Mouse (Mus musculus) heart, embryonic 16.5 days (tissue): ENCODE data around the gene Uckl1. TPM values are rescaled to one million over a fixed set of nuclear protein-coding genes. Genes with fewer than 3 reads are reported as not detected.

ENCODE experiments used
- ATAC-seq: fragments of 200-750 bp; cut with Nextera tagmentation; replicated peaks from 2 replicates; pipeline ENCODE4 v1.8.0; 2017; ENCODE audit warnings: moderate number of reproducible peaks; ENCODE audit not compliant: insufficient read depth, low FRiP score; ENCODE audit errors: extremely low read depth
- H3K27ac ChIP-seq: fragments of 300-500 bp; sonication (generic); 2 replicates; pipeline ENCODE4 v1.5.1; 2014; ENCODE audit warnings: mild to moderate bottlenecking, low read length, control low read depth, moderate library complexity
- H3K27me3 ChIP-seq: fragments of 300-500 bp; sonication (generic); 2 replicates; pipeline ENCODE4 v1.6.1; 2014; ENCODE audit warnings: low read length, mixed read lengths; ENCODE audit not compliant: control insufficient read depth, insufficient read depth
- H3K36me3 ChIP-seq: fragments of 300-500 bp; sonication (generic); 2 replicates; pipeline ENCODE4 v1.6.1; 2014; ENCODE audit not compliant: control insufficient read depth, insufficient read depth
- H3K4me1 ChIP-seq: fragments of 300-500 bp; sonication (generic); 2 replicates; pipeline ENCODE4 v1.6.1; 2014; ENCODE audit warnings: low read length, mixed read lengths; ENCODE audit not compliant: control insufficient read depth, insufficient read depth
- H3K4me2 ChIP-seq: fragments of 300-500 bp; sonication (generic); 2 replicates; pipeline ENCODE4 v1.6.1; 2014; ENCODE audit warnings: low read depth, mild to moderate bottlenecking, control low read depth, low read length
- H3K4me3 ChIP-seq: fragments of 300-500 bp; sonication (generic); 2 replicates; pipeline ENCODE4 v1.5.1; 2014; ENCODE audit warnings: mild to moderate bottlenecking, control low read depth, low read length
- H3K9ac ChIP-seq: fragments of 300-500 bp; sonication (generic); 2 replicates; pipeline ENCODE4 v1.6.1; 2014; ENCODE audit warnings: low read length, control low read depth
- H3K9me3 ChIP-seq: fragments of 300-500 bp; sonication (generic); replicated peaks from 2 replicates; pipeline ENCODE4 v1.6.1; 2016; ENCODE audit warnings: low read length; ENCODE audit not compliant: control insufficient read depth
- WGBS: fragments of 180-500 bp; shearing (Covaris S2); extraction: QIAGEN DNeasy Blood & Tissue Kit; methylation state at CpG from one replicate; pipeline ENCODE4 v1.1.7; 2014; 5-methylcytosine and 5-hydroxymethylcytosine counted together
- polyA plus RNA-seq: library from polyadenylated mRNA; unstranded; fragments of >200 nt; fragmentation: Nextera tagmentation; extraction: Ambion mirVana; gene quantifications from 2 replicates; pipeline ENCODE4 v1.2.1, GENCODE M21; 2015

The Uckl1 gene
- polyA plus RNA-seq, 1 experiment from 2014 or later, result 85.8 TPM

GRCm38 (mm10) chr2:181600226-181600758, 15.6 kb upstream of the Uckl1 start:
- Histone ChIP-seq H3K9ac (peak overlapping the region; percentile 94), H3K4me3 (peak overlapping the region; percentile 99), H3K4me2 (peak overlapping the region; percentile 89), H3K27ac (peak overlapping the region; percentile 81; the same call in 1 of the 2 replicates), H3K36me3 (no peaks in the 10 kb centered on the region), H3K4me1 (peaks cover 15% of the 10 kb centered on the region), H3K27me3 (no peaks in the 10 kb centered on the region), H3K9me3 (no peaks in the 10 kb centered on the region)
- WGBS, result 66% methylated on average over 6 of the region's 6 CpGs
- no peak for ATAC-seq

- WGBS, result 3% methylated on average over 71 of the region's 71 CpGs
- ATAC-seq, result peak; percentile 29
- peak within 1 kb of the TSS; percentile 73 for H3K27ac ChIP-seq
- H3K4me3 ChIP-seq, result peak within 1 kb of the TSS; percentile 86
- H3K9ac ChIP-seq, result peak within 1 kb of the TSS; percentile 91
- no peaks in the 10 kb centered on the region for H3K27me3 ChIP-seq
- peak within 1 kb of the TSS; percentile 97 for H3K4me2 ChIP-seq
- no peaks in the 10 kb centered on the region for H3K36me3 ChIP-seq
- H3K9me3 ChIP-seq, result no peaks in the 10 kb centered on the region
- peaks cover 15% of the 10 kb centered on the region for H3K4me1 ChIP-seq
Measured at GRCm38 (mm10) chr2:181598454-181599351, 14.0 kb upstream of the Uckl1 start, which contains the start of gene Samd10. TSS of gene Samd10 (minus strand) at chr2:181599212.

GRCm38 (mm10) chr2:181597378-181598061, 12.8 kb upstream of the Uckl1 start:
- Histone ChIP-seq H3K27me3 (no peaks in the 10 kb centered on the region), H3K4me2 (no peak overlapping the region), H3K9ac (no peak overlapping the region), H3K4me1 (peaks cover 17% of the 10 kb centered on the region), H3K36me3 (no peaks in the 10 kb centered on the region), H3K4me3 (no peak overlapping the region), H3K9me3 (no peaks in the 10 kb centered on the region), H3K27ac (no peak overlapping the region)
- no peak for ATAC-seq
- WGBS, result 66% methylated on average over 7 of the region's 7 CpGs

- H3K27ac ChIP-seq, result no peak overlapping the region
- no peak overlapping the region for H3K9ac ChIP-seq
- H3K4me1 ChIP-seq, result peaks cover 16% of the 10 kb centered on the region
- H3K27me3 ChIP-seq, result no peaks in the 10 kb centered on the region
- no peaks in the 10 kb centered on the region for H3K9me3 ChIP-seq
- WGBS, result 56% methylated on average over 6 of the region's 6 CpGs
- H3K4me3 ChIP-seq, result no peak overlapping the region
- no peak overlapping the region for H3K4me2 ChIP-seq
- ATAC-seq, result no peak
- no peaks in the 10 kb centered on the region for H3K36me3 ChIP-seq
Measured at GRCm38 (mm10) chr2:181596221-181596960, 11.7 kb upstream of the Uckl1 start.

- Histone ChIP-seq H3K9ac (no peak overlapping the region), H3K27ac (no peak overlapping the region), H3K27me3 (no peaks in the 10 kb centered on the region), H3K4me2 (no peak overlapping the region), H3K4me3 (no peak overlapping the region), H3K36me3 (no peaks in the 10 kb centered on the region), H3K4me1 (peaks cover 14% of the 10 kb centered on the region), H3K9me3 (no peaks in the 10 kb centered on the region)
- 67% methylated on average over 4 of the region's 4 CpGs for WGBS
- no peak for ATAC-seq
Measured at GRCm38 (mm10) chr2:181594946-181595696, 10.4 kb upstream of the Uckl1 start.

- H3K27me3 ChIP-seq, result no peaks in the 10 kb centered on the region
- peaks cover 14% of the 10 kb centered on the region for H3K4me1 ChIP-seq
- H3K9me3 ChIP-seq, result no peaks in the 10 kb centered on the region
- H3K36me3 ChIP-seq, result peaks cover 6% of the 10 kb centered on the region; the same call in 1 of the 2 replicates
- no peak overlapping the region for H3K9ac ChIP-seq
- no peak overlapping the region for H3K4me2 ChIP-seq
- H3K4me3 ChIP-seq, result no peak overlapping the region
- ATAC-seq, result no peak
- no peak overlapping the region for H3K27ac ChIP-seq
Measured at GRCm38 (mm10) chr2:181593937-181594336, 9.2 kb upstream of the Uckl1 start.

GRCm38 (mm10) chr2:181593042-181593421, 8.3 kb upstream of the Uckl1 start:
- WGBS, result 4% methylated on average over 6 of the region's 6 CpGs
- Histone ChIP-seq H3K9me3 (no peaks in the 10 kb centered on the region), H3K27me3 (no peaks in the 10 kb centered on the region), H3K27ac (peak overlapping the region; percentile 81), H3K36me3 (peaks cover 9% of the 10 kb centered on the region), H3K4me1 (peaks cover 10% of the 10 kb centered on the region), H3K4me3 (peak overlapping the region; percentile 95), H3K9ac (peak overlapping the region; percentile 88), H3K4me2 (peak overlapping the region; percentile 71)
- ATAC-seq, result peak; percentile 9; the same call in 1 of the 2 replicates
